Mouse (Mus musculus): ENCODE data around the gene Aldh5a1. TPM values are rescaled to one million over a fixed set of nuclear protein-coding genes. Genes with fewer than 3 reads are reported as not detected.

Gene Aldh5a1
- 7.5 and 13.1 TPM in 2 replicates for polyA plus RNA-seq (2012; rRNA removed)

GRCm38 (mm10) chr13:24937108-24937838, at the start of gene Aldh5a1:
Gene Aldh5a1 (minus strand): TSS chr13:24937661.

GRCm38 (mm10) chr13:24942512-24943282, 5.2 kb upstream of the Aldh5a1 start, which contains the start of gene Gpld1:
Gene Gpld1 (plus strand): TSS chr13:24943152.

Other genes starting within 250 kb of the Aldh5a1 start
- gene Armh2, start 196.4 kb downstream of the Aldh5a1 start, polyA plus RNA-seq (2012; rRNA removed): not detected in 2 replicates
- gene Gmnn, start 175.7 kb downstream of the Aldh5a1 start, polyA plus RNA-seq (2012; rRNA removed): 0.45 and 1.5 TPM in 2 replicates
- gene BC005537, start 136.0 kb downstream of the Aldh5a1 start, polyA plus RNA-seq (2012; rRNA removed): 28.5 and 45.4 TPM in 2 replicates
- 29.4 and 37.3 TPM in 2 replicates for gene Acot13, start 106.1 kb downstream of the Aldh5a1 start, polyA plus RNA-seq (2012; rRNA removed)
- 27.9 and 28.9 TPM in 2 replicates for gene Tdp2, start 106.0 kb downstream of the Aldh5a1 start, polyA plus RNA-seq (2012; rRNA removed)
- gene D130043K22Rik, start 92.5 kb downstream of the Aldh5a1 start, polyA plus RNA-seq (2012; rRNA removed): 0.35 and 0.58 TPM in 2 replicates
- gene Gpld1, start 5.5 kb upstream of the Aldh5a1 start, polyA plus RNA-seq (2012; rRNA removed): 2.3 and 2.6 TPM in 2 replicates
- 27.0 and 27.2 TPM in 2 replicates for gene Mrs2, start 82.7 kb upstream of the Aldh5a1 start, polyA plus RNA-seq (2012; rRNA removed)
- gene Dcdc2a, start 118.3 kb upstream of the Aldh5a1 start, polyA plus RNA-seq (2012; rRNA removed): 0.56 and 0.71 TPM in 2 replicates

Data from ovary, adult 2 months (tissue).